Mouse (Mus musculus) cerebellum, adult 8-10 months (tissue): ENCODE results near the gene Olfr923.
"Not testable (repeated sequence)": the region's sequence is repeated elsewhere in the genome, so short reads cannot be mapped to it uniquely, and the experiment has no call there.

ENCODE experiments used
- DNase-seq: peaks from one replicate; pipeline ENCODE4 v3.0.0; 2022

The Olfr923 gene

GRCm38 (mm10) chr9:38826245-38826644 is at the start of gene Olfr923:
Gene Olfr923, plus strand, starts transcription at chr9:38826545.
- DNase-seq: no peak

- DNase-seq: no peak
These were observed 33.7 kb upstream of the Olfr923 start for GRCm38 (mm10) chr9:38792689-38793088.

GRCm38 (mm10) chr9:38805696-38806095 is 20.6 kb upstream of the Olfr923 start:
- no peak for DNase-seq

- DNase-seq: no peak
These were observed 12.0 kb upstream of the Olfr923 start, which contains the start of gene Olfr922 for GRCm38 (mm10) chr9:38814314-38814713. Gene Olfr922, plus strand, starts transcription at chr9:38814614.

GRCm38 (mm10) chr9:38815458-38815986 is 10.8 kb upstream of the Olfr923 start:
- DNase-seq: no peak

- DNase-seq: no peak
These were observed 6.7 kb downstream of the Olfr923 start for GRCm38 (mm10) chr9:38833027-38833426.

GRCm38 (mm10) chr9:38844149-38844548 is 17.8 kb downstream of the Olfr923 start, which contains the start of gene Olfr924:
Gene Olfr924, plus strand, starts transcription at chr9:38844449.
- DNase-seq: no peak

- DNase-seq: no peak
These were observed 28.4 kb downstream of the Olfr923 start, which contains the start of gene Olfr26 for GRCm38 (mm10) chr9:38854760-38855159. Gene Olfr26, plus strand, starts transcription at chr9:38855060.

- DNase-seq: not testable (repeated sequence)
These were observed 48.5 kb downstream of the Olfr923 start for GRCm38 (mm10) chr9:38874880-38875279.

GRCm38 (mm10) chr9:38876826-38877225 is 50.5 kb downstream of the Olfr923 start, which contains the start of gene Olfr926:
Gene Olfr926, plus strand, starts transcription at chr9:38877126.
- DNase-seq: no peak
